Mouse (Mus musculus) stomach, embryonic 14.5 days (tissue): Measurements from ENCODE around the gene Gm42715. TPM values are rescaled to one million over a fixed set of nuclear protein-coding genes. Genes with fewer than 3 reads are reported as not detected.

Source experiments
- ATAC-seq: fragments of 200-750 bp; cut with Nextera tagmentation; 2 replicates; pipeline ENCODE4 v1.8.0; 2017; ENCODE audit warnings: low read depth, moderate TSS enrichment; ENCODE audit not compliant: insufficient number of reproducible peaks, insufficient read depth, low FRiP score
- H3K27ac ChIP-seq: fragments of 300-500 bp; sonication (generic); 2 replicates; pipeline ENCODE4 v1.5.1; 2014; ENCODE audit warnings: mild to moderate bottlenecking, low read length, moderate library complexity, mixed read lengths
- H3K27me3 ChIP-seq: fragments of 300-500 bp; sonication (generic); 2 replicates; pipeline ENCODE4 v1.6.1; 2014; ENCODE audit warnings: low read length, control low read depth, mixed read lengths; ENCODE audit not compliant: control insufficient read depth, insufficient read depth
- H3K36me3 ChIP-seq: fragments of 300-500 bp; sonication (generic); 2 replicates; pipeline ENCODE4 v1.6.1; 2014; ENCODE audit warnings: mild to moderate bottlenecking, control low read depth, low read length, moderate library complexity, mixed read lengths; ENCODE audit not compliant: control insufficient read depth, insufficient read depth
- H3K4me1 ChIP-seq: fragments of 300-500 bp; sonication (generic); 2 replicates; pipeline ENCODE4 v1.6.1; 2014; ENCODE audit warnings: low read length, control low read depth, mixed read lengths; ENCODE audit not compliant: control insufficient read depth, insufficient read depth
- H3K4me2 ChIP-seq: fragments of 300-500 bp; sonication (generic); replicated peaks from 2 replicates; pipeline ENCODE4 v1.6.1; 2014; ENCODE audit warnings: low read depth, low read length, control low read depth
- H3K4me3 ChIP-seq: fragments of 300-500 bp; sonication (generic); 2 replicates; pipeline ENCODE4 v1.5.1; 2014; ENCODE audit warnings: low read depth, low read length, control low read depth
- H3K9ac ChIP-seq: fragments of 300-500 bp; sonication (generic); replicated peaks from 2 replicates; pipeline ENCODE4 v1.6.1; 2014; ENCODE audit warnings: low read depth, mild to moderate bottlenecking, control low read depth, low read length, moderate library complexity, mixed read lengths
- H3K9me3 ChIP-seq: fragments of 300-500 bp; sonication (generic); 2 replicates; pipeline ENCODE4 v1.6.1; 2016; ENCODE audit warnings: low read depth, low read length, control low read depth; ENCODE audit not compliant: control insufficient read depth
- WGBS: fragments of 180-500 bp; shearing (Covaris S2); extraction: QIAGEN DNeasy Blood & Tissue Kit; methylation state at CpG from one replicate; pipeline ENCODE4 v1.1.7; 2014; 5-methylcytosine and 5-hydroxymethylcytosine counted together
- polyA plus RNA-seq: library from polyadenylated mRNA; unstranded; fragments of >200 nt; fragmentation: Nextera tagmentation; extraction: Ambion mirVana; gene quantifications from 2 replicates; pipeline ENCODE4 v1.2.1, GENCODE M21; 2014

Gm42715 gene
- polyA plus RNA-seq, 1 experiment from 2014 or later, result 20.8 TPM

DNA sequence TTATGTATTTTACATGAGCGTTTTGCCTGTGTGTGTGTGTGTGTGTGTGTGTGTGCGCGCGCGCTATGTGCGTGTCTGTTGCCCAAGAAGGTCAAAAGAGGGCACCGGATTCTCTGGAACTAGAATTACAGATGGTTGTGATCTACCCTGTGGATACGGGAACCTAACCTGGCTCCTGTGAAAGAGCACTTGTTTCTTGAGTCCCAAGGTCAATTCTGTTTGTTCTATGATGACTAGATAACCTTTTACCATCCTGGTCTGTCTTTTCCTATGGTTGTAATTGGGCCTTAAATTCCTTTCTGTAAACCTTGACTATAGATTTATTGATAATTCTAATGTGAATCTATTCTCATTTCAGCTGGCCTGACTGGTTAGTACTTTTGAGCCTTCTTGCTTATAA is 32.2 kb downstream of the Gm42715 start:
- ATAC-seq, result no peak
- Histone ChIP-seq H3K27me3 (no peaks in the 10 kb centered on the region), H3K4me2 (no peak overlapping the region), H3K9ac (no peak overlapping the region), H3K27ac (no peak overlapping the region), H3K4me1 (no peaks in the 10 kb centered on the region), H3K36me3 (peaks cover 79% of the 10 kb centered on the region), H3K9me3 (no peaks in the 10 kb centered on the region), H3K4me3 (no peak overlapping the region)
- WGBS, result 92% methylated on average over 8 of the region's 8 CpGs

DNA sequence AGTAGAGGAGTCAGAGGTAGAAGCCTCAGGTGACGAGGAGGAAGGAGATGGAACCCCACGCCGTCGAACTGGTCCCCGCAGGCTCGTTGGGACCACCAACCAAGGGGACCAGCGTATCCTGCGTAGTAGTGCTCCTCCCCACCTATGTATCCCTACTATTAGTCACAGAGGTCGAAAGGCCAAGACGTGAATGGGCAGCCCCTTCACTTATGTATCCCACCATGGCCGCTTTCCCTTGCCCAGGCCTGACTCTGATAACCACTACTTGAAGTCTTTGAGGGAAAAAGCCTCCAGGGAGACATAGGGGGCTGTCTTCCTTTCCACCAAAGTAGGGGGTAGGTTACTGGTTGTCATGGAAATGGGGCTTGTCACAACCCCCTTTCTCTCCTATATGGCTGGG is 41.2 kb downstream of the Gm42715 start:
- no peak for ATAC-seq
- no peaks in the 10 kb centered on the region for H3K4me1 ChIP-seq
- H3K27ac ChIP-seq, result no peak overlapping the region
- no peaks in the 10 kb centered on the region for H3K27me3 ChIP-seq
- H3K4me3 ChIP-seq, result no peak overlapping the region
- H3K9ac ChIP-seq, result no peak overlapping the region
- H3K4me2 ChIP-seq, result no peak overlapping the region
- WGBS, result 95% methylated on average over 11 of the region's 11 CpGs
- peaks cover 80% of the 10 kb centered on the region for H3K36me3 ChIP-seq
- no peaks in the 10 kb centered on the region for H3K9me3 ChIP-seq

DNA sequence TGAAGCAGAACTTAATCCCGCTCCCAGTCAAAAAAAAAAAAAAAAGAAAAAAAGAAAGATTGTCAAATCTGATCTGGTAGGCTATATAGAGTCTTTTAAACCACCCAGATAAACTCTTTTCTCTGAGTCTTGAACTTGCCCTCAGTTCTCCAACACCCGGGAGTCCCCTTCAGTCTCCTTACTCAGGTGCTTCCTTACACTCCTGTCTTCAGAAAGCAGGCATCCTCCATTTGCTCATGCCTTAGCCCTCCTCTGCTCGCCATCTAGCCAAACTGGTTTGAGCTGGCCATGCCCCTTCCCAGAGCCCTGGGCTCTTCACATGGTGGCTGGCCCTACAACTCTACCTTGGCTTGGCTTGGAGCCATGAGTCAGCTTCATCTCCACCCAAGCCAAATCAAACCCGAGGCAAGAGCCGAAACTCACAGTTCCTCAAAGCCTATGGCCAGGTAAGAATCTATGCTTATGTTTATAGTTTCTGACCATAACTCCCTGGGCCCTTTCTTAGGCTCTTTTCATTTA is 42.0 kb downstream of the Gm42715 start, which contains the start of gene Tmem265:
Gene Tmem265 (plus strand): TSS at position 51 of the 519 bp plus-strand sequence.
- Histone ChIP-seq H3K27me3 (no peaks in the 10 kb centered on the region), H3K9ac (no peak within 1 kb of the TSS), H3K4me1 (no peaks in the 10 kb centered on the region), H3K4me2 (no peak within 1 kb of the TSS), H3K36me3 (peaks cover 75% of the 10 kb centered on the region), H3K4me3 (no peak within 1 kb of the TSS), H3K9me3 (no peaks in the 10 kb centered on the region), H3K27ac (no peak within 1 kb of the TSS)
- no peak for ATAC-seq
- 96% methylated on average over 5 of the region's 5 CpGs for WGBS

DNA sequence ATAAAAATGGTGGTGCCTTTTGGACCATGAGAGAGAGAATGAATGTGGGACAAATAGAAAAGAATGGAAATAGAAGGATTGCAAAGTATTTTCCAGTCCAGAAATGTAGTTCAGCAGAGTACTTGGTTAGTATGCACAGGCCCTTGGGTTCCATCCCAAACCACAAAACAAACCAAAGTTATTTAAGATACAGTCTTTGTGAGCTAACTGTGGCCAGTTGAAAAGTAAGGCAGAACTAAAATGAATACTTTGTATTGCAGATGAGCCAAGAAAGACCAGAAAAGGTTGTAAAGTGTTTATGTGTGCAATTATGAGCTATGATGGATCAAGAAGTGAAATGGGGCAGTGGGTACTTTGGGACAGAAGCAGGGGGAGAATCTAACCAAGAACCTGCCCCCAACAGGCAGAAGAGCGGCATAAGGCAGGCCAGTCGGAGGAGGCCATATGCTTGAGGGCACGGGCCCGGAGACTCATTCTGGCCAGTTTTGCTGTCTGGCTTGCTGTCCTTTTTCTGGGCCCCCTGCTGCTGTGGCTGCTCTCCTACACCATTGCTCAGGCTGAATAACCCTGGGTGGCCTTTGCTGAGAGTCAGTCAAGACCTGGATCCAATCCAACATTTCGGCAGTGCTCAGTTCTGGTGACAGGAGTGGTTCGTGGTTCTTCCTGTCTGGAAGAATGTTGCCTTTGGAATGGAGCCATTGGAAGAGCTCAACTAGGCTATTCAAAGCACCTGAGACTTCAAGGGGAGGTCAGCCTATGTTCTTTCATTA is 45.2 kb downstream of the Gm42715 start:
- WGBS, result 84% methylated on average over 6 of the region's 6 CpGs
- no peak overlapping the region for H3K27ac ChIP-seq
- no peak overlapping the region for H3K4me2 ChIP-seq
- no peak overlapping the region for H3K4me3 ChIP-seq
- no peaks in the 10 kb centered on the region for H3K27me3 ChIP-seq
- no peak for ATAC-seq
- no peaks in the 10 kb centered on the region for H3K9me3 ChIP-seq
- H3K9ac ChIP-seq, result no peak overlapping the region
- H3K4me1 ChIP-seq, result no peaks in the 10 kb centered on the region
- peaks cover 52% of the 10 kb centered on the region for H3K36me3 ChIP-seq

DNA sequence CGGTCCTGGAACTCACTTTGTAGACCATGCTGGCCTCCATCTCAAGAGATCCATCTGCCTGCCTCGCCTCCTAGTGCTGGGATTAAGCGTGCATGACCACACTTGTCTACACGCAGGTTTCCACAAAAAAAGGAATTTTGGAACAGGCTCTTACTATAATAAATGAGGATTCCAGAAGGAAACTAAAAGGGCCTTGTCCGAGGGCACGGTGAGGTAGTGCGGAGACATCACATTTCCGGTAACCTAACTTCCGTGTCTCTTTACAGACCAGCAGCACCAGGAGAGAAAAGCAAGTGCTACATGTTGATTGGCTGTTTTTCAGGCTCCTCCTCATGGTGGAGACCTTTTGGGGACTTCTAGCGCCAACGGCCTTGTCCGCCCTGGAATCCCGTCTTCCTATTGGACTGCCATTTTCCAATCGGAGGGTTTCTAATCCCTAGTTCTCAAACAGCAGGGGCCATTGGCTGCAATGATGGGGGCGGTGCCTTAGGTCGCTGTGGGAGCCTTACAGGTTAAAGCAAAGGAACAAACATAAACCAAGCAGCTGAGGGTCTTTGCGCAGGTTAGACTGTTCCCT is 53.6 kb downstream of the Gm42715 start, which contains the start of gene Phkg2:
Gene Phkg2 (plus strand): TSS at position 446 of the 577 bp plus-strand sequence.
- Histone ChIP-seq H3K4me3 (peak within 1 kb of the TSS; percentile 73), H3K27me3 (no peaks in the 10 kb centered on the region), H3K9me3 (no peaks in the 10 kb centered on the region), H3K4me1 (peaks cover 8% of the 10 kb centered on the region; the same call in 1 of the 2 replicates), H3K36me3 (peaks cover 13% of the 10 kb centered on the region), H3K9ac (peak within 1 kb of the TSS; percentile 71), H3K4me2 (peak within 1 kb of the TSS; percentile 78), H3K27ac (peak within 1 kb of the TSS; percentile 44)
- WGBS, result under 1% methylated on average over 17 of the region's 17 CpGs
- peak; percentile 97 for ATAC-seq

DNA sequence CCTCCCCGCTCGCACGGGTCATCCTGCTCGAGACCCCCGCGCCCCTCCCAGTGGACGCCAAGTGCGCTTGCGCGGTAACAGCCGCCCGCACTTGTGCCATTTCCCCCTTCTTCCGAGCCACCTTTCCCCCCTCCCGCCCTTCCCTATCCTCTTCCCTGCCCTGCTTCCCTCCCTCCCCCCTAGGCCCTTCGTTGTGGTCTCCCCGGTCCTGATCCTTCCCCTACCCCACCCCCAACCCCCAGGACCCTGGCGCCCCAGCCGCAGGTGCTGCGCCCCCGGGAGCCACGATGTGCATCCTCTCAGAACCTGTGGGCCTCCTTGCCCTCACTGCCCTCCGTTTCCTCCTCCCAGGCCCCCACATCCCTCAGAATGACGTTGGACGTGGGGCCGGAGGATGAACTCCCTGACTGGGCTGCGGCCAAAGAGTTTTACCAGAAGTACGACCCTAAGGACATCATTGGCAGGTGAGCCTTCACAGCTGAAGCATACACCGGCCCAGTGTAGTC is 54.2 kb downstream of the Gm42715 start:
- H3K4me2 ChIP-seq, result peak overlapping the region; percentile 78
- H3K27me3 ChIP-seq, result no peaks in the 10 kb centered on the region
- peak overlapping the region; percentile 73 for H3K4me3 ChIP-seq
- ATAC-seq, result no peak; the same call in none of the 2 replicates
- WGBS, result 0% methylated on average over 26 of the region's 28 CpGs
- H3K36me3 ChIP-seq, result peaks cover 19% of the 10 kb centered on the region
- H3K9me3 ChIP-seq, result no peaks in the 10 kb centered on the region
- H3K9ac ChIP-seq, result peak overlapping the region; percentile 71
- H3K4me1 ChIP-seq, result peaks cover 8% of the 10 kb centered on the region; the same call in 1 of the 2 replicates
- H3K27ac ChIP-seq, result peak overlapping the region; percentile 7

DNA sequence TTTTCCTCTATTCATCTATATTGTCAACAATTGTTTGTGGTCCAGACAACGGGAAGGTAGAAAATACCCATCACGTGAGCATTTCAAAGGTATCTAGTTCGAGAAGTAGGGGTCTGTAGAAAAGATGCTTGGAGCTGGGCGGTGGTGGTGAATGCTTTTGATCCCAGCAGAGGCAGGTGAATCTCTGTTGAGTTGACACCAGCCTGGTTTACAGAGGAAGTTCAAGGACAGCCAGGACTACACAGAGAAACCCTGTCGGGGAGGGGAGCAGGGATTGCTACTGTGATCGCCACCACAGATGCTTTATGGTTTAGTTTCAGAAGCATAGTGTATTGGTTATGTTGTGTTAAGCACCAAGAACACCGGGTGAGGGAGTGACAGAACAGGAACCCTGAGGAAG is 54.7 kb downstream of the Gm42715 start:
- peak overlapping the region; percentile 73 for H3K4me3 ChIP-seq
- 16% methylated on average over 7 of the region's 7 CpGs for WGBS
- H3K27ac ChIP-seq, result no peak overlapping the region; the same call in 1 of the 2 replicates
- no peaks in the 10 kb centered on the region for H3K9me3 ChIP-seq
- H3K9ac ChIP-seq, result 0 out of 2 replicates have a peak overlapping the region, but pooled peaks have one; percentile 71
- peak overlapping the region; percentile 78 for H3K4me2 ChIP-seq
- no peaks in the 10 kb centered on the region for H3K27me3 ChIP-seq
- peaks cover 21% of the 10 kb centered on the region for H3K36me3 ChIP-seq
- ATAC-seq, result no peak
- peaks cover 8% of the 10 kb centered on the region; the same call in 1 of the 2 replicates for H3K4me1 ChIP-seq

DNA sequence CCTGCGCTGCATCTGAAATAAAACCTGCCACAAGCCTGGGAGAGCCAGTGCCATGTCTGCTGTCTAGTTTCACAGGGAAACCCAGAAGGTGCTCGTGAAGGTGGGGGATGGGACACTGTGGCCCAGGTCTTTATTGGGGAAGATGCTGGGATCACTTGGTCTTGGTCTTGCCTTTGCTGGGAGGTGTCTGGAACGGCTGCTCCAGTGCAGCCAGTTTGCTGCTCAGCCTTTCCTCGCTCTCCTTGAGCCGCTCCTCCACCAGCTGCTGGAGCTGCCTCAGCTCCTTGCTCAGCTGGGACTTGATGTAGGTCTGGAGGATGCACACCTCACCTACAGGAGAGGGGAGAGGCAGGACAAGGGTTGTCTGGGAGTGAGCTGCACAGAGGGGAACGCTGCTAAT is 63.9 kb downstream of the Gm42715 start:
- WGBS, result 93% methylated on average over 6 of the region's 6 CpGs
- ATAC-seq, result no peak
- Histone ChIP-seq H3K9ac (no peak overlapping the region), H3K4me3 (no peak overlapping the region), H3K27me3 (no peaks in the 10 kb centered on the region), H3K27ac (no peak overlapping the region), H3K36me3 (peaks cover 43% of the 10 kb centered on the region), H3K9me3 (no peaks in the 10 kb centered on the region), H3K4me1 (peaks cover 4% of the 10 kb centered on the region; the same call in 1 of the 2 replicates), H3K4me2 (no peak overlapping the region)
